Mouse (Mus musculus): ENCODE data around the gene Tmem120a.

DNA sequence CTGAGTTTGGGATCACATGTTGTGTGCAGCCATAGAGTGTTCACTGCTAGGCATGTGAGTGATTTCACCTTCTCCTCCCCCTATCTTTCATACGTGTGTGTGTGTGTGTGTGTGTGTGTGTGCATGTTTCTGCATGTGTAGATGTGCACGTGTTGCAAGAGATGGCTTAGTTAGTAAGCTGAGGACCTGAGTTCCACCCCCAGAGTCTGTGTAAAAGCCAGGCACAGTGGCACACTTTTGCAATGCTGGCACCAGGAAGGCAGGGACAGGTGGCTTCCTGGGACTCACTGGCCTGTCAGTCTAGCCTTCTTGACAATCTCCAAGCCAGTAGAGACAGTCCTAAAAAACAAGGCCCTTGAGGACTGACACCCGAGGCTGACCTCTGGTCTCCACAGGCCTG lies 20.7 kb upstream of the Tmem120a start:
- TF ChIP-seq TCF12 (IDR thresholded peaks at IDR 0.05; ENCODE audit: insufficient read depth, poor library complexity, severe bottlenecking) (no peak), E2F4 (IDR thresholded peaks at IDR 0.05; ENCODE audit: insufficient read depth) (no peak), CEBPB (IDR thresholded peaks at IDR 0.05; ENCODE audit: insufficient read depth, poor library complexity, severe bottlenecking) (no peak), SRF (IDR thresholded peaks at IDR 0.05; ENCODE audit: control insufficient read depth, insufficient read length, low read depth) (no peak), MAX (IDR thresholded peaks at IDR 0.05; ENCODE audit: low read depth) (no peak), POLR2A (IDR thresholded peaks at IDR 0.05; ENCODE audit: insufficient read length, low read depth) (no peak), MYOD1 (IDR thresholded peaks at IDR 0.05; ENCODE audit: control insufficient read depth in 1 of 3, insufficient read length in 2 of 3, low read depth in 2 of 3) (peak in 1 of 3 experiments; percentile 10), USF1 (IDR thresholded peaks at IDR 0.05; ENCODE audit: low read depth) (no peak)
